Mouse (Mus musculus) kidney, adult 9 months (tissue): ENCODE data around the gene Slc2a5.
A peak's percentile ranks its signal among the peaks of the same experiment; 100 is the strongest.

Experiments
- DNase-seq: peaks from one replicate; pipeline ENCODE4 v3.0.0; 2022

Slc2a5 gene

DNA sequence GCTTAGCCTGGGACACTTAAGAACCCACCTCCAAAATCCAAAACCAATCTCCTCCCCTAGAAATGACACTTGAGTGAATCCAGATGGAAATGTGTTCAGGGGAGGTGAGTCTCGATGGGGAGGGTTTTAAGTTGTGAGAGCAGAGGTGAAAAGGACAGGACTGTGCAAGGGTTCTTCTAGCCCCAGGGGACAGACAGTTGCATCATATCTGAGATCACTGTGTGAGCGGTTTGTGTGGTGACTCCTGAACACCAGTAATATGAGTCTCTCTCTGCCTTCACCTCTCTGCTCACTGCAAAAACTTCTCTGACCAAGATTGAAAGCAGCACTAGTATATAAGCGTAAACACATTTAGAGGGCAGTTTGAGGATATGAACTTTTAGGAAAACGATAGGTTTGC, 27.2 kb downstream of the Slc2a5 start:
- DNase-seq, result no peak

DNA sequence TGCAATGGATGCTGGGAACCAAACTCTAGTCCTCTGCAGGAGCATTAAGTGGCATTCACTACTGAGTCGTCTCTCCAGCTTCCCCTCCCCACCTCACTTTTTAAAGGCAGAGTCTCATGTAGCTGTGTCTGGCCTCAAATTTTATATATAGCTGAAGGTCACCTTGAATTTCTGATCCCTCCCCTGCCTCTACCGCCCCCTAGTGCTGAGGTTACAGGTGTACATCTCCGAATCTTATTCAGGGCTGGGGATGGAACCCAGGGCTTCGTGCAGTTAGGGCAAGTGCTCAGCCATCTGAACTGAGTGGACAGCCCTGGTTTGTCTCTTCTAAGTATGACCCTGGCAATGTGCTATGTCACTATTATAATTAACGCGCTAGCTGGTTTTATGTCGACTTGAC, 32.0 kb downstream of the Slc2a5 start:
- no peak for DNase-seq

DNA sequence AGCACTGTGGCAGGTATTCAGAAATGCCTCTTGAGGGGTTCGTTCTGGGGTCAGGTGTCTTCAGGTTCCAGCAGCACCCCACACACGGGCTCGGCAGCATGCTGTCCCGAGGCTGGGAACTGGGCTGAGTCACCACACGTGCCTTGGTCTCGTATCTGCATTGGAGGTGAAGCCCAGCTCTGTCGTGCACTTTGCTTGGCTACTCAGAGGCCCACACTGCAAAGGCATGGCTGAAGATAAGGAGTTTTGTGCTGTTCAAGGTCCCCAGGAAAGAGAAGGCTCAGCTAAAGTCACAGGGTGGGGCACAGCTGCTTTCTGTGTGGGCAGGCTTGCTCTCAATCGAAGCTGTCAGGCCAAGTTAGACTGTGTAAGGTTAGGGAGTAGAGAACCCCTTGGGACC, 33.4 kb downstream of the Slc2a5 start:
- DNase-seq, result no peak

DNA sequence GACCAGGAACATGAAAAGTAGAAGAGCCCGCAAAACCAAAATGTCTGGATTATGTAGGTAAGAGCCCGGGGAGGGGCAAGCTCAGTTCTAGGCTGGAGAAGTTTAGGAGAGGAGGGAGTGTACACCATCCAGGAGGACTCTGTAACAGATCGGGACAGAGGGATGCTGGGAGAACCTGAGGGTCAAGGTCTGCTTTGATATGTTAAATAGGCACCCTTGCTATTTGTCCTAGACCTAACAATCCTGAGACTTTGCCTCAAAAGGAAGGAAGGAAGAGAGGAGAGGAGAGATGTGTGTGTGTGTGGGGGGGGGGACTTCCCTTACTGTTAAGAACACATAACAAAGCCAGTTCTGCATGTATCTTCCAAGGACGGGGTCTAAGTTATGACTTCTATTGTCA, 36.2 kb downstream of the Slc2a5 start:
- no peak for DNase-seq

DNA sequence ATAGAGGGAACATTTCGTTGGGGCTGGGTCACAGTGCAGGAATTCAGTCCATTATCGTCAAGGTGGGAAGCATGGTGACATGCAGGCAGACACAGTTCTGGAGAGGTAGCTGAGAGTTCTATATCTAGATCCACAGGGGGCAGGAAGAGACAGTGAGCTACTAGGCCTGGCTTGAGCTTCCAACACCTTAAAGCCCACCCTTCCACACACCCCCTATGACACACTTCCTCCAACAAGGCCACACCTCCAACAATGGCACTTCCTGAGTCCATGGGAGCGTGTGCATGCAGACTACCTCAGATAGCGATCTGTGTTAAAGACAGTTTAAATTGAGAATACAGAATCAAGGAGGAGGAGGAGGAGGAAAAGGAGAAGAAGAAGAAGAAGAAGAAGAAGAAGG, 36.6 kb downstream of the Slc2a5 start:
- DNase-seq, result no peak

DNA sequence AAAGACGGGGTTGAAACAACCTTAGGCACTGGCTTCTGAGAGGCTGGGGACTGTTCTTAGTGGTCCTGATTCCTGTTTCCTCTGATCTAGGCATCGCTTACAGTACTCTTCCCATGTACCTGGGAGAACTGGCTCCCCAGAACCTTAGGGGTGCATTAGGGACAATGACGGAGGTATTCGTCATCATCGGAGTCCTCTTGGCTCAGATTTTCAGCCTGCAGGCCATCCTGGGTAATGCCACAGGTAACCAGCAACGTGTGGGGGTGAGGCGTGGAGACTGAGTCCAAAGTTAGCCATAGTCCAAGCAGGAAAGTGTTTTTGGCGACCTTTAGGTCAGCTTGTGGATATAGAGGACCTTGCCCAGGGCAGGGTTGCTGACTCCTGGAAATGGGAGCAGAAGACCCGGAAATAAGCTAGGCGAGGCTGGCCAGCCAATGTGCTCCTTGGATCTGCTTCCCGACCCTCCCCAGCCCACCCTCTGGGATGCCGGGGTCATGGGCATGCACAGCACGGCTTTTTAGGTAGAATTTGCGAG, 38.3 kb downstream of the Slc2a5 start:
- DNase-seq, result peak; percentile 41

DNA sequence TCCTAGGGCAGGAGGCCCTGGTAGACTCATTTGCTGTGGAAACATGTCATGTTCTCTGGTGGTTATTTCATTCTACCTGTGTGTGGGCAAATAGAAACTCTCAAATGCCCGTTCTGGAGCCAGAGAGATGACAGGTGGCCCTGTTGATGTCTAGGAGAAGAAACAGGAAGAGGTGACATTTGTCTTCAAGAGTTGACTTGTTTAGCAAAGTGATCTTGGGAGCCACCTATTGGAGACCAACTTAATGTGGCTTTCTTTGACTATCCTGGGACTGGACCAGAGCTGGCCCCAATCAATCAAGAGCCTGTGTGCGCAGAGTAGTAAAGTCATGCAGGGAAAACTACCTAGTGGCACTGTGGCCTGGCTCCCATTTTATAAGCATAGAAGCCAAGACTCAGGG, 40.4 kb downstream of the Slc2a5 start:
- no peak for DNase-seq

DNA sequence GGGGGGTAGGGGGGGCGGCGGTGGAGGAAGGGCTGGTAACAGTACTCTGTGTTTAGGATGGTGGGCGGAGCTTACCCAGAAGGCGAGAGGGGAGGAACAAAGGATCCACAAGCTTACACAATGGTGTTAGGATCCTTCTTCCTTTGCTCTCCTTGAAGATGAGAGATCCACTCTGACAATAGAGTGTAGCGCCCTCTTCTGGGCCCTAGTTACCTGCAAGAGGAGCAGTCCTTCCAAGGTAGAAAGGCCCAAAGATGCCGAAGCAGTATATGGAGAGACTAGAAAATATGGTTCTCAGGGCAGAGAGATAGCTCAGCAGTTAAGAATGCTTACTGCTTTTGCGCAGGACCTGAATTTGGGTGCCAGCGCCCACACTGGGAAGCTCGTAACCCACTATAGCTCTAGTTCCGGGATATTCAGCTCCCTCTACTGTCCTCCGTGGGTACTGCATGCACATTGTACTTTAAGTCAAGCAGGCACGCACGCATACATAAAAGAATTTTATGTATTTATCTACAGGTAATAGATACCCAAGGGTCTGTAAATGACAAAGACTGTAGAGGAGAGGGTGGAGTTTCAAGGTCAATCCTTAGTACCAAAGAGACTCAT, 43.6 kb downstream of the Slc2a5 start:
- no peak for DNase-seq

DNA sequence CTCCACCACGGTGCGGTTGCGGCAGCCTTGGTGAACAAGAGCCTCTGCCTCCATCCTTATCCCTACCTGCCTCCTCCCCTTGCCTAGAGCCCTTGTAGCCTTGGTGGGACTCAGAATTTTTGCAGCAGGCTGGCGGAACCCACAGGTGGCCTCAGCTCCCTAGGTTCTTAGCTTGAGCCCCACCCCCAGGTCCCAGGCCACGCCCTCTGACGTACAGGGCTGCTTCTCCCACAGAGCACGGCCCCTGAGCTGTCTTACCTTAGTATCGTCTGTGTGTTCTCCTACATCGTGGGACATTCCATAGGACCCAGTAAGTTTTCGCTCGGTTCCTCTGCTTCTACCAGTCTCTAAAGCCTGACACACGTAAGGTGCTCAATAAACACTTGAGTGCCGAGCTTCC, 45.8 kb downstream of the Slc2a5 start:
- no peak for DNase-seq

DNA sequence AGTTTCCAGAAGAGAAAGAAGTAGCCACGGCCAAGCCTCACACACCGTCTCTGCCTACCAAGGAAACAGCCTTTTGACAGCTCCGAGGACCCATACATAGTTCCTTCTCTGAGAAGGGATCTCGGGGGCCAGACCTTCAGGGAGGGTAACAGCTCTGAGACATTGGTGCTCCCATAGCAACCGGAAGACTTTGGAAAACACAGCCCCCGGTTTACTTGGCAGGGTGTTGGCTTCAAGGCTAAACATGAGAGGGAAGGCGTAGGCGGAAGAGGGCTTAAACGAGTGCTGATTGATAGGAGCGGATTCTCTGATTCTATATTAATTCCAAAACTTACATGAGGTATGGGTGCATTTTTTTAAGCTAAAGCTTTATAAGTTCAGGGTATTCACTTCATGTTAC, 49.3 kb downstream of the Slc2a5 start:
- DNase-seq, result no peak

DNA sequence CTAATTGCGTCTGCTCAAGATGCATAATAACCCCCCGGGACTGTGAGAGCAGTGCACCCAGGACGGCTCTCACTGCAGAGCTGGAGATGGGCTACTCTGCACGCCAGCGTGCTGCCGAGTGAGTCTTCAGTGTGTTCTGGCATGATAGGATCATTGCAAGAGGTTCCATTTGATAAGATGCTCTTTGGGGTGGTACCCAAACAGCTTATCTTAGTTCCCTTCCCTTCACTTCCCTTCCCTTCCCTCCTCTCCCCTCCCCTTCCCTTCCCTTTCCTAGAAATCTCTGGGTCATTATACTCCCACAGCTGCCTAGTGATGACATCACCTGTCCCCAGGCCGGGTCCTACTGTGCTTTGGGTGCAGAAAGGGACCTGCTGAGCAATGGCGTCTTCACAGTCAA, 53.0 kb downstream of the Slc2a5 start:
- DNase-seq, result no peak

DNA sequence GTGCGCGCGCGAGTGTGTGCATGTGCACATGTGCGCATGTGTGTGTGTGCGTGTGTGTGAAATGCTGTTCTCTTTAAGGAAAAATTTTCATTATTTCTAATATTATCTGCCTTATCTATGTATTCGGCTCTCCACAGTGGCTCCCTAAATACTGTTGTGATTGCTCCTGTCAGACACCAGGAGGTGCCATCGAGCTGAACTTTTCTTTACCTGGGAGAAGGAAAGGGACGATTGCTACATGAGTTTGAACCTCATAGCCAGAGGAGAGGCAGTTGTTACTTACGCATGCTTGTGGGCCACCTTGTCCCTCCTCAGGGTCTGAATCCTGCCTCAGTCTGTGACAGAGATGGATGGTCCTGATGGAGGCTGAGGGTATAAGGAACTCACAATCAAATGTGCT, 54.2 kb downstream of the Slc2a5 start:
- DNase-seq, result peak; percentile 45

DNA sequence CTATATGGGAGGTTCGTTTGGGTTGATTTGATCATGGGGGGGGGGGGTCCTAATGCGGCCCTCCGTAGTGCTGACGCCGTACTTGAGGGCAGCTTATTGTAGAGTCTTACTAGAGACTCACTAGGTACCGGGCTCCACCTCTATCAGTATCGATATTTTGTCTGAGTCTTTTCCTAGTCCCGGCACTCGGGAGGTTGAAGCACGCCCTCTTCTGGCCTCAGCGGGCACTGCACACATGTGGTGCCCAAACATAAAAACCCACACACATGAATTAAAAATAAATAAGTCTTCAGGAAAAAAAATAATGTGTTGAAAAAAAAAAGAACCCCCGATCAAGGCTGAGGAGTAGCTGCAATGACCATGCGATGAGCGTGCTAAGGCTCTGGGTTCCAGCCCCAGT, 54.9 kb downstream of the Slc2a5 start:
- no peak for DNase-seq

DNA sequence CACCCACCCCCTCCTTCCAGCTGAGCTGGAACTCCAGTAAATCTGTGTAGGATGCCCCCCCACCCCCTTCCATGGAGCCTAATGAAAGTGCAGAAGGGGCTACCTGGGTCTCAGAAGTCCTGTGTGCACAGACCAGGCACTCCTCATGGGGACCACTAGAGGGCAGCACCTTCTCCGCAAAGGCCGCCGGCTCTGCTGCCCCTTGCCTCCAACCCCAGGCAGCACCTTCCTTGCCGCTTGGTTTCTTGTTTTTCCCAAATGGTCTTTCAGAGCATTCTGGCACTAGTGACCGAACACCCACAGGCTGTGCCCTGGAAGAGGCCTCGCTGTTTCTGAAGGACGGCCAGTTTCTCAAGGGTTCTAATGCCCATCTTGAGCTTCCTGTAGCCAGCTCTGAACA, 57.5 kb downstream of the Slc2a5 start:
- peak; percentile 25 for DNase-seq

DNA sequence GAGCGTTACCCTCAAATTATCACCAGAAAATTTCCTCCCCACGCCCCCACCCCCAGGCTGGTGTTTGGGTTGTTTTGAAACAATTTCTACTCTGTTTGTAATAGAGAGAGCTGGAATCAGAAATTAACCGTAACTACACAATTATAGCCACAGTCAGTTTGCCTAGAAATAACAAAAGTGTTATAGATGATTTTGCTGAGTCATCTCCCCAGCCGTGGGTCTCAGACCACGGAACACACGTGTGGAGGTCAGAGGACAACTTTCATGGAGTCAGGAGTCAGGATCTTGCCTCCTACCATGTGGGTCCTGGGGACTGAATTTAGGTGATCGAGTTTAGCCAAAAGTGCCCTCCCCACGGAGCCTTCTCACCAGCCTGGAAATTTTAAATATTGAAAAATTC, 58.0 kb downstream of the Slc2a5 start:
- DNase-seq, result no peak

DNA sequence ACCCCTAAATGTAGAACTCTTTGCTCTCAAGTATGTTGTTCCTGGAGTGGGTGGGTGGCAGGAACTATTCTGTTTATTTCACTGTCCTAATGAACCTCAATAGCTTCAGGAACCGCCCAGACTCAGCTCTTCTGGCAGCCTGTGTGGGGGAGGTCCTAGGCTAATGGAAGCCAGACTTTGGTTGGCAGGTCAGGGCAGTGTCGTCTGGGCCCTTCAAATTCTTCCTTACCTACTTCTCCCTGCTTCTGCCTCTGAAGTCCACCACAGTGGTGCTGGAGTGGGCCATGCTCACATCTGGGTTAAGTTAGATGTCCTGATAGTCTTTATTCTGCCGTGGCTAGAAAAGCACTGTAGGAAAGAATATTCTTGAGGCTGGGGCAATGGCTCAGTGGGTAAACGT, 59.0 kb downstream of the Slc2a5 start:
- DNase-seq, result no peak

DNA sequence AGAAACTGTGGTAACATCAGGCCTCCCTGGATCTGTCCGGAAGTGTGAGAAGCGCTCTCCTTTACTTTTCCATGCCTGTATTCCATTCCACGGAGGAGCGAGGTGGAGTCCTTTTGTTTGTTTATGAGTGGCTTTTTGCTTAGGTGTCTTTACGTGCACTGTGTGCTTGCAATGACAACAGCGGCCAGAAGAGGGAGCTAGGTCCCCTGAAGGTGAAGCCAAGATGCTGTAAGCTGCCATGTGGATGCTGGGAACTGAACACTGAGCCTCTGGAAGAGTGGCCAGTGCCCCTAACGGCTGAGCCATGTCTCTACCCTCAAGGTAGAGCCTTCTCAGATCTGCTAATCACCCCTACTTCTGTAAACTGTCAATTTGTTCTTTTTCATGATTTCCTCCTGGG, 62.2 kb downstream of the Slc2a5 start:
- no peak for DNase-seq

DNA sequence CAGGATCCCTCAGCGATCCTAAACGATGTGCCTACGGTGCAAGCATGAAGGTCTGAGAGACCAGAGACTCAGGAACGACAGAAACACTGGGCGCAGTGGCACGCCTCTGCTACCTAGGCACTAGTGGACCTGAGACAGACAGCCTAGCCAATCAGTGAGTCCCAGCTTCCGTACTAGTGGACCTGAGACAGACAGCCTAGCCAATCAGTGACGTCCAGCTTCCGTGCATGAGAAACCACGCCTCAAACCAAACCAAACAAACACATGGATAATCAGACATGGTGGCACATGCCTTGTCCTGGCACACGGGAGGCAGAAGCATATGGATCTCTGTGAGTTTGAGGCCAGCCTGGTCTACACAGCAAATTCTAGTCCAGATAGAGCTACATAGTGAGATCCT, 69.2 kb downstream of the Slc2a5 start:
- DNase-seq, result no peak

DNA sequence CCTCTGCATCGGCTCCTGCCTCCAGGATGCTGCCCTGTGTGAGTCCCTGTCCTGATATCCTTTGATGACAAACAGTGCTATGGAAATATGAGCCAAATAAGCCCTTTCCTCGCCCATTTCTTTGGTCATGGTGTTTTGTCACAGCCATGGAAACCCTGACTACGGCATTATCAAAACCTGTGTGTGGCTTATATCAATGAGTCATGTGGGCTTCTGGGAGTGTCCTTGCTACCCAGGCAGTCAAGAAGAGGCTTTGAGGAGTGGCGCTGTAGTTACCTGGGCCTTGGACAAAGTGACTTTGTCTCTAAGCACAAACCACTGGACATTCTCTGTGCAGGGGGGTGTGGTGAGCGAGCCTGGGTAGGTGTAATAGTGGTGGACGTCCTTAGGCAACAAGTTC, 73.1 kb downstream of the Slc2a5 start:
- DNase-seq, result no peak
